Mouse (Mus musculus): ENCODE measurements around the gene Pla2g2d. TPM values are rescaled to one million over a fixed set of nuclear protein-coding genes. Genes with fewer than 3 reads are reported as not detected.
"Not testable (repeated sequence)": the region's sequence is repeated elsewhere in the genome, so short reads cannot be mapped to it uniquely, and the experiment has no call there.

The Pla2g2d gene
- polyA plus RNA-seq, 1 experiment from 2014 or later = 0.05 TPM

GRCm38 (mm10) chr4:138805248-138805647, 29.7 kb downstream of the Pla2g2d start:
- no peak overlapping the region for H3K4me2 ChIP-seq
- H3K4me1 ChIP-seq = no peaks in the 10 kb centered on the region
- no peak overlapping the region for H3K9ac ChIP-seq
- H3K27me3 ChIP-seq (replicated peaks) = peaks cover 16% of the 10 kb centered on the region
- H3K27ac ChIP-seq = no peak overlapping the region
- H3K4me3 ChIP-seq = no peak overlapping the region
- 65% methylated on average over 8 of the region's 8 CpGs for WGBS (ENCODE audit: insufficient replicate concordance)
- ATAC-seq = no peak
- no peaks in the 10 kb centered on the region for H3K36me3 ChIP-seq
- H3K9me3 ChIP-seq (replicated peaks) = no peaks in the 10 kb centered on the region

DNA sequence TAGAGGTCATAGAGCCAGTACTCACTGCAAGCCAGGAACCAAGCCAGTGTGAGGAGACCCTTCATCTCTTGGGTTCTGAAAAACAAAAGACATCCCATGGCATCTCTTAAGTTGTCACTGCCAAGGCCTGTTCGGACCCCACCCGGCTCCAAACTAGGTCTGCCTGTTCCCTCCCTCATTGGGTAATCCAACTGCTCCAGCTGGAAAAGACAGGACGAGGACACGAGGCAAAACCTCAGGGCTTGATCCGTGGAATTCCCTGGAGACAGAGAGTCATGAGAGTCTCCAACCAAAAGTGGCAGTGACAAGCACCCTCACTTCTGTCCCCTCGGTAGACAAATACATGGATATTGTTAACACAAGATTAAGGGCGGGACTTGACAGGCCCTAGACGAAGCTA, 30.6 kb downstream of the Pla2g2d start:
- Histone ChIP-seq H3K9me3 (replicated peaks) (no peaks in the 10 kb centered on the region), H3K9ac (no peak overlapping the region), H3K4me2 (no peak overlapping the region), H3K27ac (no peak overlapping the region), H3K36me3 (no peaks in the 10 kb centered on the region), H3K27me3 (replicated peaks) (peaks cover 16% of the 10 kb centered on the region), H3K4me3 (no peak overlapping the region), H3K4me1 (no peaks in the 10 kb centered on the region)
- 64% methylated on average over 8 of the region's 8 CpGs for WGBS (ENCODE audit: insufficient replicate concordance)
- ATAC-seq = no peak

DNA sequence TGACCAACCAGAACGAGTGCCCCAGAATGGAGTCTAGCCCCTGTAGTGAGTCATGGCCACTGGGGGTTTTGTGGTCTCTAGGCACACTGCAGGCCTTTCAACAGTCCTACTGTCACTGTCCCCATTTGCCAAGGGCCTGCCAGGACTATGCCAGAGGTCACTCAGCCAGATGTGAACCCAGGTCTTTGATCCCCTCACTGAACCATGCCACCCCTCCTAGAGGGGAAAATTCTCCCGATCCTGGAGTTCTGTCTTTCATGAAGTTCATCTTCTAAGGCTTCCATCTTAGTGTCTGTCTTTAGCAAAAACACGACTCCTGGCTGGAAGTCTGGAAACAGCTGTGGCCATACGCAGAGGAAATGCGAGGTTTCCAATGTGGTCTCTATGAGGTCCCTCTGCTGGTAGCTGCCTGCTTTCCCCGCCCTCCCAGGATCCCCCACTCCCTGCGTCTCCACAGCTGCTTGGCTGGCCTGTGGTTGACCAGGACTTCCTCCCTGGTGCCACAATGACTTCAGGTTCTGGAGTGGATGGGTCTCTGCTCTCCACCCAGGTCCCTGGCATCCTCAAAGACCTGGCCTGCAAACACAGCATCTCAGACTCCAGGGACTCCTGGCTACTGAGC, 31.5 kb downstream of the Pla2g2d start:
- H3K9ac ChIP-seq = no peak overlapping the region
- H3K4me1 ChIP-seq = no peaks in the 10 kb centered on the region
- no peaks in the 10 kb centered on the region for H3K9me3 ChIP-seq (replicated peaks)
- H3K27ac ChIP-seq = no peak overlapping the region
- 27% methylated on average over 7 of the region's 7 CpGs for WGBS (ENCODE audit: insufficient replicate concordance)
- H3K4me2 ChIP-seq = no peak overlapping the region
- H3K27me3 ChIP-seq (replicated peaks) = peaks cover 20% of the 10 kb centered on the region
- no peak overlapping the region for H3K4me3 ChIP-seq
- ATAC-seq = no peak
- no peaks in the 10 kb centered on the region for H3K36me3 ChIP-seq

GRCm38 (mm10) chr4:138816166-138816565, 40.6 kb downstream of the Pla2g2d start:
- Histone ChIP-seq H3K27ac (no peak overlapping the region), H3K9me3 (replicated peaks) (no peaks in the 10 kb centered on the region), H3K4me2 (no peak overlapping the region), H3K4me3 (no peak overlapping the region), H3K4me1 (no peaks in the 10 kb centered on the region), H3K27me3 (replicated peaks) (peaks cover 24% of the 10 kb centered on the region), H3K36me3 (no peaks in the 10 kb centered on the region), H3K9ac (no peak overlapping the region)
- 73% methylated on average over 9 of the region's 9 CpGs for WGBS (ENCODE audit: insufficient replicate concordance)
- ATAC-seq = no peak

DNA sequence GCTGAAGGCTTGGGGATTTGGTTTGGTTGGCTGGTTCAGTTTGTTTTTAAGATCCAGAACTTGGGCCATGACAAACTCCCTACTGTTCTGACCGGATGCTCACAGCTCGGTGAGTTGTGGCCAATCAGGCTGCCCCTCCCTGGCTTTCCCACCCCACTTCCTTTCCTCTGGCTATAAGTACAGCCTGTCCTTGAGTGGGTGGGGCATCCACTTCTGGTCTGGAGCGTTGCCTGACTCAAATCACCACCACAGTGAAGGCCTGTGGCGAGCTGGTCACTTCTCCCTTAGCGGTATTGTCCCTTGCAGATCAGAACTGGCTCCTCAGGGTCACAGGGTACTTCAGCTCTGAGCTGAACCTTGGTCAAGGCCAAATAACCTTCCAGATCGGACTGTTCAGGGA, 42.2 kb downstream of the Pla2g2d start:
- H3K9me3 ChIP-seq (replicated peaks) = no peaks in the 10 kb centered on the region
- no peak for ATAC-seq
- H3K4me3 ChIP-seq = no peak overlapping the region
- H3K4me1 ChIP-seq = no peaks in the 10 kb centered on the region
- no peak overlapping the region for H3K4me2 ChIP-seq
- H3K36me3 ChIP-seq = no peaks in the 10 kb centered on the region
- no peak overlapping the region for H3K9ac ChIP-seq
- 50% methylated on average over 6 of the region's 6 CpGs for WGBS (ENCODE audit: insufficient replicate concordance)
- no peak overlapping the region for H3K27ac ChIP-seq
- H3K27me3 ChIP-seq (replicated peaks) = peaks cover 16% of the 10 kb centered on the region; the same call in 1 of the 2 replicates

DNA sequence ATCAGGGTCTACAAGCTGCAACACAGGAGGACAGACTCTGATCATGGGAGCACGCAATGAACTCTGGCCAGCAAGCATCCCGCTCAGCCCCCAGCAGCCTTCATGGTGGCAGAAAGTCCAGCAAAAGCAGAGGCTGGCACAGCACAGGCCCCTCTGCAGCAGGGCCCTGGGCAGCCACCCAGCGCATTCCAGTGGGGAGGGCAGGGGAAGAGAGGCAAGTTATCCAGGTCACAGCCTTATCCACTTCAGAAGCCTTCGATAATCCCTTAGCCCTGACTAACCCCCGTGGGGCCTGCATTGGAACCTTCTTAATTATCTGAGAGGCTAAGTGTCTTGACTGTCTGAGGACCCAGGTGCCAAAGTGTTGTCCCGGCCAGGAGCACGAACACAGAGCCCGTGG, 43.6 kb downstream of the Pla2g2d start:
- Histone ChIP-seq H3K27ac (no peak overlapping the region), H3K36me3 (no peaks in the 10 kb centered on the region), H3K4me3 (no peak overlapping the region), H3K4me1 (no peaks in the 10 kb centered on the region), H3K9me3 (replicated peaks) (peaks cover 6% of the 10 kb centered on the region; the same call in 1 of the 2 replicates), H3K27me3 (replicated peaks) (peaks cover 6% of the 10 kb centered on the region; the same call in 1 of the 2 replicates), H3K9ac (no peak overlapping the region), H3K4me2 (no peak overlapping the region)
- 41% methylated on average over 8 of the region's 8 CpGs for WGBS (ENCODE audit: insufficient replicate concordance)
- ATAC-seq = no peak

GRCm38 (mm10) chr4:138821036-138821435, 45.5 kb downstream of the Pla2g2d start:
- Histone ChIP-seq H3K4me1 (no peaks in the 10 kb centered on the region), H3K27me3 (replicated peaks) (no peaks in the 10 kb centered on the region), H3K36me3 (no peaks in the 10 kb centered on the region), H3K27ac (no peak overlapping the region), H3K9me3 (replicated peaks) (peaks cover 6% of the 10 kb centered on the region; the same call in 1 of the 2 replicates), H3K9ac (no peak overlapping the region), H3K4me2 (no peak overlapping the region), H3K4me3 (no peak overlapping the region)
- no peak for ATAC-seq
- 60% methylated on average over 2 of the region's 2 CpGs for WGBS (ENCODE audit: insufficient replicate concordance)

GRCm38 (mm10) chr4:138824161-138824560, 48.6 kb downstream of the Pla2g2d start:
- not testable (repeated sequence) for H3K36me3 ChIP-seq; H3K4me2 ChIP-seq; ATAC-seq; H3K4me3 ChIP-seq; H3K9ac ChIP-seq; H3K9me3 ChIP-seq (replicated peaks); H3K4me1 ChIP-seq; H3K27ac ChIP-seq; H3K27me3 ChIP-seq (replicated peaks)
- 47% methylated on average over 2 of the region's 2 CpGs for WGBS (ENCODE audit: insufficient replicate concordance)

- peaks cover 5% of the 10 kb centered on the region; the same call in 1 of the 2 replicates for H3K27me3 ChIP-seq (replicated peaks)
- ATAC-seq = no peak
- no peak overlapping the region for H3K4me3 ChIP-seq
- no peaks in the 10 kb centered on the region for H3K4me1 ChIP-seq
- no peaks in the 10 kb centered on the region for H3K36me3 ChIP-seq
- H3K9me3 ChIP-seq (replicated peaks) = peaks cover 6% of the 10 kb centered on the region; the same call in 1 of the 2 replicates
- H3K9ac ChIP-seq = no peak overlapping the region
- H3K4me2 ChIP-seq = no peak overlapping the region
- H3K27ac ChIP-seq = no peak overlapping the region
- 66% methylated on average over 2 of the region's 2 CpGs for WGBS (ENCODE audit: insufficient replicate concordance)
Measured at GRCm38 (mm10) chr4:138824660-138825059, 49.1 kb downstream of the Pla2g2d start.

GRCm38 (mm10) chr4:138825751-138826567, 50.4 kb downstream of the Pla2g2d start:
- Histone ChIP-seq H3K4me2 (no peak overlapping the region), H3K9me3 (replicated peaks) (peaks cover 6% of the 10 kb centered on the region; the same call in 1 of the 2 replicates), H3K9ac (no peak overlapping the region), H3K27ac (no peak overlapping the region), H3K4me3 (no peak overlapping the region), H3K27me3 (replicated peaks) (peaks cover 5% of the 10 kb centered on the region; the same call in 1 of the 2 replicates), H3K4me1 (no peaks in the 10 kb centered on the region), H3K36me3 (no peaks in the 10 kb centered on the region)
- 45% methylated on average over 18 of the region's 18 CpGs for WGBS (ENCODE audit: insufficient replicate concordance)
- ATAC-seq = no peak

DNA sequence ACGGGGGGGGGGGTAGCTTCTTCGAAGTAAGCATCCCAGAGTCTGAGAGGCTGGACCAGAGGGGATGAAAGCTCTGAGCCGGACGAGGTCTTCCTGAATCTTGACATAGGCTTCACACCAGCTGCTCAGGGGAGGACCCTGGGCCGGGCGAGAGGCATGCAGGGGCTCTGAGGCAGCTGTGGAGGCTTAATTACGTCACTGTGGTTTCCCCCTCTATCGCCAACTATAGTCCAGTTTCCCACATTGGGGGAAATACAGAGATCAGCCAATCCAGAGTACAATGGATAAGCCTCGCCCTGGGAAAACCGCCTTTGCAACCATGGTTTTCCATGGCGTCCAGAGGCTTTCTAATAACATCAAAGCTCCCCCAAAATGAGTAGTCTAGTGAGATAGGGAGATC, 51.6 kb downstream of the Pla2g2d start:
- Histone ChIP-seq H3K36me3 (no peaks in the 10 kb centered on the region), H3K27ac (no peak overlapping the region), H3K9ac (no peak overlapping the region), H3K4me3 (no peak overlapping the region), H3K27me3 (replicated peaks) (peaks cover 5% of the 10 kb centered on the region; the same call in 1 of the 2 replicates), H3K9me3 (replicated peaks) (peaks cover 6% of the 10 kb centered on the region; the same call in 1 of the 2 replicates), H3K4me2 (no peak overlapping the region), H3K4me1 (no peaks in the 10 kb centered on the region)
- ATAC-seq = no peak
- WGBS (ENCODE audit: insufficient replicate concordance) = 33% methylated on average over 11 of the region's 11 CpGs

Measured in liver, embryonic 12.5 days (tissue).